Mouse (Mus musculus) neural tube, embryonic 14.5 days (tissue): Measurements from ENCODE around the gene Sec31b. TPM values are rescaled to one million over a fixed set of nuclear protein-coding genes. Genes with fewer than 3 reads are reported as not detected.

ENCODE experiments used
- ATAC-seq: fragments of 200-750 bp; cut with Nextera tagmentation; 2 replicates; pipeline ENCODE4 v1.8.0; 2017; ENCODE audit warnings: low read depth, mild to moderate bottlenecking, moderate TSS enrichment, moderate library complexity
- H3K27ac ChIP-seq: fragments of 300-500 bp; sonication (generic); 2 replicates; pipeline ENCODE4 v1.5.1; 2014; ENCODE audit warnings: low read depth, mild to moderate bottlenecking, control low read depth, low read length, moderate library complexity, mixed read lengths
- H3K27me3 ChIP-seq: fragments of 300-500 bp; sonication (generic); 2 replicates; pipeline ENCODE4 v1.6.1; 2014; ENCODE audit warnings: low read length; ENCODE audit not compliant: control insufficient read depth, insufficient read depth
- H3K36me3 ChIP-seq: fragments of 300-500 bp; sonication (generic); 2 replicates; pipeline ENCODE4 v1.6.1; 2014; ENCODE audit warnings: low read length, mixed read lengths; ENCODE audit not compliant: control insufficient read depth, insufficient read depth
- H3K4me1 ChIP-seq: fragments of 300-500 bp; sonication (generic); 2 replicates; pipeline ENCODE4 v1.6.1; 2014; ENCODE audit warnings: low read length; ENCODE audit not compliant: control insufficient read depth, insufficient read depth
- H3K4me2 ChIP-seq: fragments of 300-500 bp; sonication (generic); 2 replicates; pipeline ENCODE4 v1.6.1; 2014; ENCODE audit warnings: mild to moderate bottlenecking, low read depth, low read length, control low read depth
- H3K4me3 ChIP-seq: fragments of 300-500 bp; sonication (generic); 2 replicates; pipeline ENCODE4 v1.5.1; 2014; ENCODE audit warnings: low read depth, low read length, control low read depth, mixed read lengths
- H3K9ac ChIP-seq: fragments of 300-500 bp; sonication (generic); replicated peaks from 2 replicates; pipeline ENCODE4 v1.6.1; 2014; ENCODE audit warnings: low read depth, mild to moderate bottlenecking, control low read depth, low read length, mixed read lengths
- H3K9me3 ChIP-seq: fragments of 300-500 bp; sonication (generic); 2 replicates; pipeline ENCODE4 v1.6.1; 2016; ENCODE audit warnings: low read length; ENCODE audit not compliant: control insufficient read depth
- WGBS: fragments of 180-500 bp; shearing (Covaris S2); extraction: QIAGEN DNeasy Blood & Tissue Kit; methylation state at CpG from one replicate; pipeline ENCODE4 v1.1.7; 2014; 5-methylcytosine and 5-hydroxymethylcytosine counted together
- polyA plus RNA-seq: library from polyadenylated mRNA; unstranded; fragments of >200 nt; fragmentation: Nextera tagmentation; extraction: Ambion mirVana; gene quantifications from 2 replicates; pipeline ENCODE4 v1.2.1, GENCODE M21; 2014

The Sec31b gene
- polyA plus RNA-seq, 1 experiment from 2014 or later, result 0.17 TPM

DNA sequence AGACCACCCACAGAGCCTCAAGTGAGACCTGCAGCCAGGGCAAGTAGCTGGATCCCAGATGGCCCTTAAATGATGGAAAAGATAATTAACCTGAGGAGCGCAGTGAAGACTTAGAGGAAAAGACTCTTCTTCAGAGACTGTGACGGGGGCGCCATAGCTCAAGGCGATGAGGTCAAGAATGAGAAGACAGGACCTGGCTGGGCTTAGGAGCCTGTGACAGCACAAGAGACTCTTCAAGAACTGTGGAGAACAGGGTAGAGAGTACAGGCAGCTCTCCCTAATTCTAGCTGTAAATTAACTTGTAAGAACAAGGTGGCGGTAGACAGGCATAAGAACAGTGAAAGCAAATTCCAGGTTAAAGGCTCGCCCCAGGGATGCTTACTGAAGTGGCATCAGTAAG is 43.7 kb downstream of the Sec31b start:
- no peak for ATAC-seq
- no peaks in the 10 kb centered on the region for H3K27me3 ChIP-seq
- H3K4me3 ChIP-seq, result no peak overlapping the region
- H3K9me3 ChIP-seq, result no peaks in the 10 kb centered on the region
- no peak overlapping the region for H3K9ac ChIP-seq
- H3K36me3 ChIP-seq, result no peaks in the 10 kb centered on the region
- no peak overlapping the region for H3K27ac ChIP-seq
- H3K4me1 ChIP-seq, result no peaks in the 10 kb centered on the region
- WGBS, result 83% methylated on average over 6 of the region's 6 CpGs
- no peak overlapping the region for H3K4me2 ChIP-seq

DNA sequence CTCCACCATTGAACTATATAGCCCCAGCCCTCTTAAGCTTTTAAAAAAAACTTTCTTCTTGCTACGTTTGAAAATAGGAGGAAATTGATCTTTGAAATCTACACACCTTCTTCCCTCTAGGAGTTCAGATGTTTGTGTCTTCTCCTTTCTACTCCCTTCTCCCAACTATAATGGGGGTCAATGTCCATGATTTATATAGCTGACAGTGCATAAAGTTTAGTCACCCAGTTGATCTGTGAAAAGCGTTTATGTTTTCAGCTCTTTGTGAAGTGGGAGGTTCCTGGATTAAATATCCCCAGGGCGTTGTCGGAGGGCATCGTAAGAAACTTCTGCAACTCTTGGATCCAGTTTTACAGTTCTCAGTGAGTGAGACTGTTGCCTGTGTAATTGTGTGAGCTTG is 45.4 kb downstream of the Sec31b start:
- WGBS, result 35% methylated on average over 5 of the region's 5 CpGs
- no peak overlapping the region for H3K4me2 ChIP-seq
- H3K9ac ChIP-seq, result no peak overlapping the region
- no peak overlapping the region for H3K4me3 ChIP-seq
- H3K9me3 ChIP-seq, result no peaks in the 10 kb centered on the region
- H3K27ac ChIP-seq, result no peak overlapping the region
- no peaks in the 10 kb centered on the region for H3K4me1 ChIP-seq
- ATAC-seq, result no peak
- H3K36me3 ChIP-seq, result no peaks in the 10 kb centered on the region
- no peaks in the 10 kb centered on the region for H3K27me3 ChIP-seq

DNA sequence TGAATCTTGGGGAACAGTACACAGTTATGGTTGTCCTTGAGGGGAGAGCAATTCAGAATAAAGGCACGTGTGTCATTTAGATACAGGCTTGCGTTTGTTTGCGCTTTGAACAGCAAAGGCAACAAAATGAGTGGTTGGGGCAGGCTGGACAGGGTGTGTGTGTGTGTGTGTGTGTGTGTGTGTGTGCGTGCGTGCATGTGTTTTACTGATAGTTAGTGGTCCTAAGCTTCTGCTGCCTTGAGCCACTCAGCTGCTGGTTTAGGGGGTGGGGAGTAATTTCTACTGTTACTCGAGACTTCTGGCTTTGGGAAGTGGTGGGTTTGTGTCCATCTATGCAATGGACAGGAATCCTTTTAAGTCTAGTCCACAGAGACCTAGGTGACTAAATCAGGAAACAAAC is 46.7 kb downstream of the Sec31b start:
- WGBS, result 56% methylated on average over 6 of the region's 6 CpGs
- no peaks in the 10 kb centered on the region for H3K9me3 ChIP-seq
- no peak overlapping the region for H3K4me3 ChIP-seq
- no peak overlapping the region for H3K27ac ChIP-seq
- H3K4me2 ChIP-seq, result no peak overlapping the region
- no peak for ATAC-seq
- H3K4me1 ChIP-seq, result no peaks in the 10 kb centered on the region
- no peaks in the 10 kb centered on the region for H3K27me3 ChIP-seq
- H3K36me3 ChIP-seq, result no peaks in the 10 kb centered on the region
- H3K9ac ChIP-seq, result no peak overlapping the region

DNA sequence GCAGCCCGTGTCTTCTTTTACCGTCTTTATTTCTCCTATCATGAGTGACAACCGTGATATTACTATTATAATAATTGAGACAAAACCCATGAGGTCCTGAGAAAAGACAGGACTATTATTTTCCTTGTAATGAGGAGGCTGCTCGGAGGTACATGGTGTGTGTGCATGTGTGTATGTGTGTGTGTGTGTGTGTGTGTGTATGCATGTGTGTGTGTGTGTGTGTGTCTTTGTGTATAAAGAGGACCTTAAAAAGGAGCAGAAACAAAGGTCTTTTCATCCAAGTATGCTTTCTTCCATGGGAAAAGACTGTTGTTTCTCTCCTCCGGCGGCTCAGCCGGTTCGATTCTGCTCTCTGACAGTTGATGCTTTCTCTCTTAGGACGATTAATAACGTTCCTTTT is 48.7 kb downstream of the Sec31b start:
- H3K27me3 ChIP-seq, result no peaks in the 10 kb centered on the region
- ATAC-seq, result no peak

DNA sequence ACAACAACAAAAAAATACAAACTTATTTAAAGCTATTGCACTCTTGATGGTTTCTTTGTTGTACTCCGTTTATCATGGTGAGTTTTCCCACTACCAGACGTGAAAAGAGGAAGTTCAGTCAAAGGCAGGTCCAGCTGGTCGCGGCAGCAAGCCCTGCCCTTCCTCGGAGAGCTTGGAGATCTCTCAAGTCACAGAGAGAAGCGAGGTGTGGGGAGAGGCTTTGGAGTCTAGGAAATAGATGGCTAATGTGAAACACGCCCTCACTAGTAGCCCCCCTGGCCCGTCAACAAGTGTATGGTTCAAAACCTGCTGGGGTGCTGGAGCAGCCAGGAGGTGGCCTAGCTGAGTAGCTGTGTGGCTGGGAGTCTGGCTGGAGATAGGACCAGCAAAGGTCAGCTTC is 49.2 kb downstream of the Sec31b start:
- H3K4me2 ChIP-seq, result no peak overlapping the region
- WGBS, result 61% methylated on average over 8 of the region's 8 CpGs
- no peak overlapping the region for H3K9ac ChIP-seq
- H3K36me3 ChIP-seq, result no peaks in the 10 kb centered on the region
- ATAC-seq, result no peak
- H3K4me1 ChIP-seq, result no peaks in the 10 kb centered on the region
- H3K27ac ChIP-seq, result no peak overlapping the region
- H3K4me3 ChIP-seq, result no peak overlapping the region
- no peaks in the 10 kb centered on the region for H3K9me3 ChIP-seq
- no peaks in the 10 kb centered on the region for H3K27me3 ChIP-seq

More for the DNA sequence above, 48.7 kb downstream of the Sec31b start:
- Histone ChIP-seq H3K4me1 (no peaks in the 10 kb centered on the region), H3K9me3 (no peaks in the 10 kb centered on the region), H3K9ac (no peak overlapping the region), H3K36me3 (no peaks in the 10 kb centered on the region), H3K4me3 (no peak overlapping the region), H3K4me2 (no peak overlapping the region), H3K27ac (no peak overlapping the region)
- WGBS, result 40% methylated on average over 10 of the region's 10 CpGs

DNA sequence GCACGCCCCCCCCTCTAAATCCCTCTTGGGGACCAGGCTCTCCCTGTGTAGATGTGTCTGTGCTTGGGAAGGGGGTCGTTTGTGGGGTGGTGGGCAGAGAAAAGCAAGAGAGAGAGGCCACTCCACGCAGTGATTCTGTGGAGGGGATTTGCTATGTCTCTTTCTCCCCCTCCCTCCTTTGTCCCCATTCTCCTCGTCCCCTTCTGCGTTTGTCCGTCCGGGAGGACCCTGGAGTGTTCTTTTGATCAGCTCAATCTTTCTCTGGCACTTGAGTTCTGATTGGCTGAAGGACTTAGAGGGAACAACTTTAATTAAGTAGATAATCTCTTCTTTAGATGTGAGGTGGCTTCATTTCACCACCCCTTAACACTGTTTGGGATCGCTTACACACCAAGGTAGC is 52.5 kb downstream of the Sec31b start, which contains the start of gene Wnt8b:
Gene Wnt8b (plus strand): TSS at position 345 of the 400 bp plus-strand sequence.
- no peaks in the 10 kb centered on the region for H3K27me3 ChIP-seq
- H3K4me3 ChIP-seq, result no peak within 1 kb of the TSS
- 29% methylated on average over 8 of the region's 8 CpGs for WGBS
- no peaks in the 10 kb centered on the region for H3K36me3 ChIP-seq
- H3K9me3 ChIP-seq, result no peaks in the 10 kb centered on the region
- no peak within 1 kb of the TSS for H3K9ac ChIP-seq
- H3K4me1 ChIP-seq, result no peaks in the 10 kb centered on the region
- ATAC-seq, result no peak
- no peak within 1 kb of the TSS for H3K27ac ChIP-seq
- no peak within 1 kb of the TSS for H3K4me2 ChIP-seq

DNA sequence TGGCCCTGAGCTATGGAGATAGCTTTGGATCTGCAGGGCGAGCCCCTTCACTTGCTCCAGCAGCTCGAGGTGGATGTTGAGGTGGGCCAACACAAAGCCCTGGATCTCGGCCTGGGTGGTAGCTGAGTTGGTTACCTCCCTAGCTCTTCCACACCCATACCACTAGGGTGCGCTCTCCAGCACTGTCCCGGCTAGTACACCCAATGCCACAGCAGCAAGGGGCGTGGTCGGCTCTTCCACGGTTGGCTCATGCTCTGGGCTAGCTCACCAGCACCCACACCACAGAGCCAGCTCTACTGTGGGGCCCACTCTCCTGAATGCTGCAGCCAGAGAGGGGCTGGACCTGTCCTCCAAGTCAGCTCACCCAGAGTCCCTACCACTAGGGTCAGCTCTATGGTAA is 58.4 kb downstream of the Sec31b start:
- no peaks in the 10 kb centered on the region for H3K27me3 ChIP-seq
- H3K4me2 ChIP-seq, result no peak overlapping the region
- H3K9me3 ChIP-seq, result no peaks in the 10 kb centered on the region
- ATAC-seq, result no peak
- no peak overlapping the region for H3K9ac ChIP-seq
- no peaks in the 10 kb centered on the region for H3K4me1 ChIP-seq
- no peak overlapping the region for H3K27ac ChIP-seq
- H3K36me3 ChIP-seq, result no peaks in the 10 kb centered on the region
- H3K4me3 ChIP-seq, result no peak overlapping the region
- 13% methylated on average over 8 of the region's 8 CpGs for WGBS

DNA sequence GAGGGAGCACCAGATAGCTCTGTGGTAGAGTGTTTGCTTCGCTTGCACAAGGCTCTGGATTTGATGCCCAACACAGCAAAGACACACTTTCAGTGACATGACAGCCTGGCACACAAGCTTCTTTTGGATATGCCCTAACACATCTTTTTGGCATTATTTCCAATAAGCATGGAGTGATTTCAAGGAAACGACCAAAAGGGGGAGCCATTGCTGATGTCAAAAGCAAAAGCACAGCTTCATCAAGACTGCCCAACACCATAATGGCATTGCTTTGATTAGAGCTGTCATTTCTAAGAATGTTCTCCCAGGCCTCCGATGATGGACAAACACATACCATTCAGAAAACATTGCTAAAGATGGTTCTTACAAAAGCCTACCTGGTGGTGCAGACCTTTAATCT is 69.1 kb downstream of the Sec31b start:
- H3K4me3 ChIP-seq, result no peak overlapping the region
- H3K4me1 ChIP-seq, result no peaks in the 10 kb centered on the region
- no peaks in the 10 kb centered on the region for H3K27me3 ChIP-seq
- H3K9me3 ChIP-seq, result no peaks in the 10 kb centered on the region
- no peak for ATAC-seq
- no peak overlapping the region for H3K9ac ChIP-seq
- WGBS, result 56% methylated on average over 3 of the region's 3 CpGs
- no peak overlapping the region for H3K4me2 ChIP-seq
- H3K27ac ChIP-seq, result no peak overlapping the region
- H3K36me3 ChIP-seq, result no peaks in the 10 kb centered on the region

DNA sequence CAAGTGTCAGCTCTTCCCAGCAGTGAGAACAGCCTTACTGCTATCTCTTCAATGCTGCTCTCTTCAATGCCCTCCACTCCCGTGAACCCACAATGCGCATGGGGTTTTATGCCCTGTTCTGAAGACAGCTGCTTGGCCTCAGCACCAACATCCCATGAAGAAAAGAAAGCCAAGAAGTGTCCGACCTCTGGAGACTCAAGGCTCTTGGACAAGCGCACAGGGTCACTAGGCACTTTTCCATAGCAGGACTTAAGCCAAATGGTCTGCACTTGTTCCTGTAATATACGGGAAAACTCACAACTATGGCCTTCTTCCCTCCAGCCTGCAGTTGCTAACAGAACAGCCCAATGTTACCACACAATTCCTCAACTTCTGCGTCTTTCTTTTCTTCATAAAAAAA is 70.4 kb downstream of the Sec31b start:
- H3K4me1 ChIP-seq, result no peaks in the 10 kb centered on the region
- H3K4me2 ChIP-seq, result no peak overlapping the region
- no peaks in the 10 kb centered on the region for H3K9me3 ChIP-seq
- H3K36me3 ChIP-seq, result no peaks in the 10 kb centered on the region
- WGBS, result 82% methylated on average over 6 of the region's 6 CpGs
- no peak overlapping the region for H3K4me3 ChIP-seq
- no peak overlapping the region for H3K27ac ChIP-seq
- no peak for ATAC-seq
- no peak overlapping the region for H3K9ac ChIP-seq
- no peaks in the 10 kb centered on the region for H3K27me3 ChIP-seq

DNA sequence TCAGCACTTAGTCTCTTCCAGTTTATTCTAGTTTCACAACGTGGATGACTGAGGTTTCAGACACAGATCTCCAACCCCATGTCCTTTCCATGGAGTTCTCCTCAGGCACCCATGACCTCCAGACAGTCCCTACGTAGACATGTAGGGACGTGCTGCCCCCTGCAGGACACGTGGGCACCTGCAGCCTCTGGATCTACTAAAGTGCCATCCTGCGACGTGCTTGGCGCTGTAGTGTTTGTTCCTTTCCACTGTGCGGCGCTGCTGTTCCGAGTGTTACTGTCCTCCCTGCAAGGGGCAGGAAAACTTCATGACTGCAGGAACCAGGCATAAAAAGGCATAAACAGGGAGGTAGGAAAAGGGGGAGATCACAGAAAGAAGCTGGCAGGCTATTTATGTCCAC is 71.5 kb downstream of the Sec31b start:
- Histone ChIP-seq H3K4me3 (no peak overlapping the region), H3K27ac (no peak overlapping the region), H3K4me2 (no peak overlapping the region), H3K9ac (no peak overlapping the region), H3K27me3 (no peaks in the 10 kb centered on the region), H3K4me1 (no peaks in the 10 kb centered on the region), H3K36me3 (no peaks in the 10 kb centered on the region), H3K9me3 (no peaks in the 10 kb centered on the region)
- ATAC-seq, result no peak
- WGBS, result 3% methylated on average over 10 of the region's 10 CpGs
